Mouse (Mus musculus): ENCODE measurements at regions not wholly inside any gene's neighbourhood (a gene's known extent, or its start where the extent isn't known, plus 50 kb on each side); places are given as distances from the start of the nearest gene placed in this dataset.

DNA sequence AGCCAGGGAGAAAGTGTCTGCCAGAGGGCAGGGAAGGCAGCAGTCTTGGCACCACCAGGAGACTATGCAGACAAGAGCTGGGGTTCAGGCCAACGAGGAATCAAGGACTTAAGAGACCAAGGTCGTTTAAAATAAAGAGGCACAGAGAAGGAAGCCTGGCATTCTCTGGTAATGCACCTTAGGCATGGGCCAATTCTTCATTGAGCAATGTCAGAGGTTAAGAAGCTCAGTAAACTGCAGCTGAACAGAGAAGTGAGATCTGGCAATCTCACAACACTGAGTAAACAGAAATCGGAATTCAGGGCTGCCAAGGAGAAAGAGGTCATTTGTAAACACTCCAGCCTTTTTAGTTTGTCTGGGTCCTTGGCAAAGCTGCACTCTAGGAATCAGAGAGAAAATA, 572.2 kb downstream of the Epha4 start:
- no peak for TF ChIP-seq CTCF (IDR thresholded peaks at IDR 0.05; ENCODE audit: low read depth, low read length)
- TF ChIP-seq POLR2A (IDR thresholded peaks at IDR 0.05; ENCODE audit: insufficient read depth, low read length) = no peak
- no peak for TF ChIP-seq EP300 (IDR thresholded peaks at IDR 0.05; ENCODE audit: insufficient read depth, low read depth, low read length)
